Mouse (Mus musculus) bone marrow macrophage, adult 2 months (primary cell): ENCODE results near the gene Paqr3.

Experiments
- CTCF ChIP-seq: IDR thresholded peaks from 2 replicates; pipeline ENCODE4 v1.5.1; 2012; ENCODE audit warnings: low read depth, mild to moderate bottlenecking, low read length, moderate library complexity
- POLR2A ChIP-seq: IDR thresholded peaks from 2 replicates; pipeline ENCODE4 v1.6.1; 2012; ENCODE audit warnings: mild to moderate bottlenecking, low read depth, low read length, borderline replicate concordance

DNA sequence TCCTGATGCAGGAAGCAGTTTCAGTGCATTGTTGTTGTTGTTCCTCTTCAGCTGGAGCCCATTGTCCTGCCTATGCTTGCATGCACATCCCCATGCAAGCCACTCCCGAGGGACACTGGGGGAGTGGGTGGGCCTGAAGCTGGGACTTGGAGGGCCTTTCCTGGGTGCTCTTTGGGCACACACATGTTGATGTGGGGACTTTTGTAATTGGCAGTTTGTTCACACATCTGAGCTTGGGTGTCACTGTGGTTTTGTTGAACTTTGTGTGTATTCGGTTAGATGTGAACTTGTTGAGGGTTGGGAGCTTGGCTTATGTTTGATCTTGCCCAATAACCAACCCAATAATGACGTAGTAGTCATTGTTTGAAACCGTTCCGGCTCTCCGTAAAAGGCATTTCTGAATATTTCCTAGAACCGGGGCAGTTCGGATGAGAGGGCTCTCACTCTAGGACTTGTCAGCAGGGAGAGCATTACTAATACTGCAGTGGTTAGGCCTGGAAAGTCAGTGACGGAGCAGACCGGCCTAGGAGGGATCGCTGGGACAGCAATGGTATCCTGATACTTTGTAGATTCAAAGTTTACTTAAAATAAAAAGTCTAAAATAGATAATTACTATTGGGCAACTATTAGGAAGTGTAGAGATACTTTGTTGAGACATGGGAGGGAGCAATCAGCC, 35.8 kb downstream of the Paqr3 start:
- TF ChIP-seq CTCF (no peak), POLR2A (no peak)
